Mouse (Mus musculus): ENCODE measurements around the gene Utrn.

Utrn gene

DNA sequence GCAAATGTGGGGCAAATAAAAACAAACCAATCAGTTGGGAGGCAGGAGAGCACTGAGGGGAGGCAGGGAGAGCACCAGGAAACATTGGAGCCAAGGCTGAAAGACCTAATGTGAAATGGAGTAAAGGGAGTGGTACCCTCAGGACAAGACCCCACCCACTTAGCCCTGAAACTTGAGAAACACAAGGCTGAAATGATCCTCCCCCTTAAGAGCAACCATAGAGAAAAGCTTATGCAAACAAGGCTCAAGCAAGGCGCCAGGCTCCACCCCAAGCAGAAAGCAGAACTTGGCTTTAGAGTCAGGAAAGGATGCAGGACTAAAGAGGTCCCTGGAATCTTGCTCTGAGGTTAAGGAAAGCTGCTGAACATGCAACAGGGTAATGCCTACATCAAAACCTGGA is 290.1 kb downstream of the Utrn start:
- DNase-seq, result peak; percentile 22

DNA sequence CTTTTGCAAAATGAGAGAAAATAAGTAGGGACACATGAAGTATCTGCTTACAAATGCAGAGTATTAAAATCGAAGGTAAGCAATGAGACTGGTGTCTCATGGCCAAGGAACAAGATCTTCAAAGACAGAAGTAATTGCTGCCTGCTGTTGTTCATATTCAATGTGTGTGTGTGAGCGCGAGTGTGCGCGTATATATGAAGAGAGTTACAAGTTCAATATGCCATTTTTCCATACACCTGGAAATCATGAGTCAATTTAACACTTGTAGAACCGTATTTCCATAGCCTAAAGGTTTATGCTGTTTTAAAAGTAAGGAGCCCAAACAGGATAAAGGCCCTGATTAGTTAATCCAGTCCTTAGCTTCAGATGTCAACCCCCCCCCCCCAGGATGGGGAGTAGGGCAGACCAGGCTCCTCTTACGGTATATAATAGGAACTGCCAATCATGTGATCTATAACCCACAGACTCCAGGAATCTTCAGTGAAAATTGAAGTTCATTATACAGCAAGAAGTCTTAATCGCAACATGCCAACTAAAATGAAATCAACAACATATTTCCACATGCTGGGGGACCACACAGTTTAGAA is 293.2 kb downstream of the Utrn start:
- DNase-seq, result no peak

DNA sequence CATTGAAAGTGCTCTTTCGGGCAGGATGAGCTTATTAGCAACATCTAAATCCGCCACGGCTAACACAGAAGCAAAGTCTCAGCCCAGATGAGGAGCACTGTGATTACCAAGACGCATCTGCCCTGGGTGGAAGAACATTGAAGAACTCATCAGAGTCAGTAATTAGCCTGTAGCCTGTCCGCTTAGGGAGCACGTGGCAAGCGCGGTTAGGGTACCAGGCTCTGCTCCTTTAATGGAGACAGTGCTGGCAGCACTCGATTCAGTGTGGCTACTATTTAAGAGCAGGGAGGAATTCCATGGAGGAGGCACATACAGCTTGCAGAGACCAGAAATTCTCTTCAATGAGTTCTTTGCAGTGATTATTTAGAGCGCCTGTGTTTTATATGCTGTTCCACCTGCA is 294.4 kb downstream of the Utrn start:
- DNase-seq, result no peak

DNA sequence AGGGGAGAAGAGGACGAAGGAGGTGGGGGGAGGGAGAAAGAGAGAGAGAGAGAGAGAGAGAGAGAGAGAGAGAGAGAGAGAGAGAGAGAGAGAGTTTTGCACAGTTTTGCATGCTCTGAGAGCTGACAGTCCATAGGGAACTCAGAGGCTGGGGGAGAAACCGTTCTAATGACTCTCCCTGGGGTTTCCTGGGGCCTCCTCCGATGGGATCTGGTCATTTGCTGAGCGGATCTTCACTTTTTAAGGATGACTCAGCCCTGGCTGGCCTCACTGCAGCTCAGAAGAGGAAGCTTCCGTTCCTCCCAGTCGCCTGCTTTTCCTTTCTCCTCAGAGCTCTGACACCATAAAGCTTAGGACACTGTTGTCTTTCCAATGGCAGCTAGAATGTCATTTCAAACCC is 295.6 kb downstream of the Utrn start:
- DNase-seq, result peak; percentile 16

DNA sequence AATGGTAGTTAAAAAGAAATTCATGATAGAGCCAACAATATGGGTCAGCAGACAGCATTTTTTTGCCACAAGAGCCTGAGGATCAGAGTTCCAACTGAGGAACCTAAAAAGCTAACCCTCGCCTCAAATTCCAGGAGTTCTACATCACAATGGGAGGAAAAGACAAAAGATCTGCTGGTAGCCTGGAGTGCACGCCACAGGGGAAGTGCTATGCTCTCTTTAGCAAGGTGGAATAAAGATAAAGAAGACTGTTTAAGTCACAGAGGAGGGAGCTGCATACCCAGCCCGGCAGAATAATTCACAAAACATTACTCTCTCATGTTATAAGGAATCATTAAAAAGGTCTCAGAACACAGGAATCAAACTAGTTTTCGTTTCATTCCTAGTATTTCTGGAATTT is 296.4 kb downstream of the Utrn start:
- DNase-seq, result no peak

DNA sequence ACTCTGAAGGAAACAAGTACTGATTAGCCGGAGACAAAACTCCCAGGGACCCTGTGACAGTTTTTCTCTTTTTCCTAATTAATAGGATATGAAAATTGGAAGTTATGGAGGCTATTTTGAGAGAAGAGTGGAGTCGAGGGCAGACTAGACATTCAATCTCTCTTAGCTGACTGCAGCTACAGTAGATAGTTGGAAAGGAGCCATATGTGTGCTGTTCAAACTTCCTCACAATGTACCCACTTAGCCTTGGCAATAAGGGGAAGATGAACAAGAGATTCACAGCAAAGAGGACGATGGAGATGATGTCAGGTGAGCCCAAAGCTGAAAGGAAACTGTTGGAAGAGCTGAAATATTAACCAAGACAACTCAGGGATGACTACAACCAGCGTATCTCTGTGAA is 304.7 kb downstream of the Utrn start:
- DNase-seq, result no peak

DNA sequence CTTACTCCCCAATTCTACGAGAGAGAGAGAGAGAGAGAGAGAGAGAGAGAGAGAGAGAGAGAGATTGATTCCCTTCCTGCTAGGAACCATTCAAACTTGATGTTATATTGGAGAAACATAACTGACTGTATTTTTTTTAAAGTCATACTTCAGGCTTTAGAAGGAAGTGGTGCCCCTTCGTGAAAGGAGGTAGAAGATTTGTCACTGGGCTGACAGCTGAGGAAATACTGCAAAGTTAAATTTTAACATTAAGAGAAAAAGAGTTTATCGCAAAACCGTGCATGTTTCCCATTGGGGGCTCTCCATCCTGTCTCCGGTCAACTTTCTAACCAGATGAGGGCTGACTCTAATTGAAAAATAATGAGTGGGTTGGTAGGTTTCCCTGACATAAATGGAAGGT is 310.4 kb downstream of the Utrn start:
- no peak for DNase-seq

DNA sequence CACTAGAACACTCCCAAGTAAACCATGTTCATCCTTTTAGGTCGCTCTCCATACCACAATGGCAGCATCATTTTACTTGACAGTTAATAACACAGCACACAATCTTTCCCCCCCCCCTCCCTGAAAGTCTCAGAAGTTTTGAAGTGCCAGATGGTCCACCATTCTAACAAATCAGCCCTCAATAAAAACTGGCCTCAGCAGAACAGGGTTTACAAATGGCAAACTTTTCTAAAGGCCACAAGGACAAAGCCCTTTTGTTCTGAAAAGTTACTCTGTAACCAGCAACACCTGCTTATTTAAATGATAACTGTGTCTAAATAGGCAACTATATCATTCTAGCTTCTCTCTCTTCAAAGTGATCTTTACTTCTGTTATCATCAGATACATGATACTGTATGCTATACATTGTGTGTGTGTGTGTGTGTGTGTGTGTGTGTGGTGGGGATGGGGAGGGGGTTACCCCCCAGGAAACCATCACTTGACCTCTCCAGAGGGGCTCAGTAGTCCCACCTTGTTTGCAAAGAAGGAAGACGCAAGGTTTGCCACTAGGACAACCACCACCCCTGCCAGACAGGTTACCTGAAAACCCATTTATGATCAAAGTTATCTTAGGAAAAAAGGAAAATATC is 315.0 kb downstream of the Utrn start:
- DNase-seq, result no peak

DNA sequence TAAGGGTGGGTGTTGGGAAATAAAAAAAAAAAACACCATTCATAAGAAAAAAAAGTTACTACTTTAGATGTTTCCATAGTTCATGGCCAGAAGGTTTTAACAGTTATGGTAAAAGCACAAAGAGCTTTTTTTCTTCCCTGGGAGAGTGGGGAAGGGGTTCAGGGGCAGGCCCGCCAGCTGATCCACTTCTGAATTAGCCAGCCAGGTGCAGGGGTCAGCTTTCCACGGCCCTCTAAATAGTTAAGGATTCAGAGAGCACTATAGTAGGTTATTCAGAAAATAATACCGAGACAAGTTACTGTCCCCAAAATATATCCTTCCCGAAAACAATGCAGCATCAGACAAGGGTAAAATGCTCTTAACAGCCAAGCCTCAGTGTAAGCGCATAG is 316.3 kb downstream of the Utrn start:
- DNase-seq, result no peak

DNA sequence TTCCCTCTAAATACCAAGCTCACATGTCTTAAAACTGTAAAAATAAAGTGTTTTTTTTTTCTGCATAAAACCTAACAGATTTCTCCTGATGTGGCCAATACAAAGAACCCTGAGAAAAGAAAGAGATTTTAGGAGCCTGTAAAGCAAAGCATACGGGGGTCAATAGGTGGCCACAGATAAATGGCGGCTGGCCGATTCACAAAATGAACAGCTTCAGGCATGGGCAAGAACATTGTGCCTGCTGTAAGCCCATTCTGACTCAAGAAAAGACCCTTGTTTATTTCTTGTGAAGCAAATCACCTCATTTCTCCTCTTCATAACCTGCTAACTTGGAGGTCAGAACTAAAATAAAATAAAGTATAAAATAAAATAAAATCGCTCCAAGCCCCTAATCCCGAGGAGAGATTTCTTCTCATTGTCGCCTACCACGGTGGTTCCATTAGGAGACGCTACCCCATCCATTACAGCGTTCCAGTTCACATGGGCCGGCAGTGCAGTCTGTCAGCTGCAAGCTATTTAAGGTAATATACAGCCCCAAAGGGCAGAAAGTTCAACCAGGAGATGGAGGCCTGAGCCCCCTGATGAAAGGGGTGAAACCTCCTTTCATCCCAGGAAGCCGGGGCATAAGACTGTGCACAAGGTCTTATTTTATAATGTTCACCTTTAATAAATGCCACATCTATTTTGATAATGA is 316.8 kb downstream of the Utrn start:
- DNase-seq, result no peak

DNA sequence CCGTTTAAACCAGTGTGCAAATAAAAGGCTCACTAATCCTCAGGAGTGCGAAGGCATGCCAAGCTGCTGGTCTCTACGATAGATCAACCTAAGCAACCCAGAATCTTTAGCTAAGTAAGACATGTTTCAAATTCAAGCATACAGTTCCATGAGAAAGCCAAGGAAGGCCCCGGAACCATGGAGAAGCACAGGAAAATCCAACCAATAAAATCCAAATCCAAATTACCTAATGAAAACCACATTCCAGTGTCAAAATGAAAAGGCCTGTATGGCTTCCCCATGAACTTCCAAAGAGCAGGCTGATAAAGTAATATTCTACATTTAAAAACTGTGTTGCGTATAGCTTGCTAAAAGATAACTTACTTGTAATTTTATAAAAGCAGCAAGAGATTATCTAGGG is 317.4 kb downstream of the Utrn start:
- DNase-seq, result no peak

DNA sequence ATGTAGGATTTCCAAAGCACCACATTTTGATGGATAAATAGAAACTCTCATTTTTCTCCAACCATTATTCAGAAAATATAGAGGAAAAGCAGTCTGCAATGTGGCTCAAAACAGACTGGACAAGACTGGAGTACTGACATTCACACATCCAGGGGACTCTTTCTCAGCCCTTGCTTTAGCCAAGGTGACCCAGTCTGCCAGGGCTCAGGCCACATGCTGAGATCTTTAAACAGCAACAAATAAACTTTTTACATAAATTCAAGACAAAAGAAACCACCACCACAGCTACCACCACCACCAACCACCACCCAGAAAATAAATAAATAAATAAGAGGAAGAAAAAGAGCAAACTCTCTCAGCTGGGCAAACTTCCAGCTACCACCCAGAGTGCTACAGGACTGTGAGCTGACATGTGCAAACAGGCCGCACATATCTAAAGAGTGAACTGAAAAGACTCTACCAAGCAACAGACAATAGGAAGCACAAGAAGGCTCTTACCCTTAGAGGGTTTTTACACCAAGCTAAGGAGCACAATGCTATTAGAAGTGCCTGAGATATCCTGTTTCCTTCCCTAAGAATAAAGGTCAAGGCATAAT is 319.1 kb downstream of the Utrn start:
- peak; percentile 23 for DNase-seq

DNA sequence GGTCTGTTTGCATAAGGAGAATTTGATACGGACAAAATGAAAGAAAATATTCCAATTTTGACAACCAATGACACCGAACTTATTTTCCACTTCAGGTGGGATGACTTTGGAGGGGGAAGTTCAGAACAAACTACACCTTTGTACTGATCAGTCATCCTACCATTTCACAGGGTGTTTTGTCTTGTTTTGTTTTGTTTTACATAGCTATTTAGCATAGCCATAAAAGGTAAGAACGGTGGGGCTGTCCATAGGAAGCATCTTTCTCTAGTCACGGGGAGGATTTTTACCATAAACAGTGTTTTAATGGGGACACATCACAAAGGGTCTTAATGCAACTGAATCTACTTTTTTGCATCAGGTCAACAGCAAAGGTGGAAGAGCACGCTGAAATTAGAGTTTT is 319.9 kb downstream of the Utrn start:
- DNase-seq, result no peak

DNA sequence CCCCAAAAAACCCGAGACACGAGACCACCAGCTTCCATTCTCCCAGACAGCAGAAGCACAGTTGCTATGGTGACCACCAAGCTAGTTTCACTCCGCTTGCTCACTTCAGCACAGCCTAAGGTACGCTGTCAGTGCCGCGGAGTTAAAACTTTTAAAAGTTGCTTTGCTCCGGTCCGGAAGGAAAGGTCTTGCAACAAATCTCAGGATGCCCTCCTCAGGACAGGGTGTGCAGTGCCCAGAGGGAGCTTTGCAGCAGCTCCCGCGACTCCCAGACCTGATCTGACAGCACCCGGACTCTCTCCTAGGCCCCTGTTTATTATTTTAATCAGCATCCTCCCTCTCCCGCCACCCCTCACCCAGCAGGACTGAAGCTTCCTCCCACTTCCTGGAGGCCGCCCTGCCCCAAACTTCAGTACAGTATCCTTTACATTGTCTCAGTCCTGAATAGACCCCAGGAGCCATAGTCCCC is 320.5 kb downstream of the Utrn start:
- peak; percentile 70 for DNase-seq

DNA sequence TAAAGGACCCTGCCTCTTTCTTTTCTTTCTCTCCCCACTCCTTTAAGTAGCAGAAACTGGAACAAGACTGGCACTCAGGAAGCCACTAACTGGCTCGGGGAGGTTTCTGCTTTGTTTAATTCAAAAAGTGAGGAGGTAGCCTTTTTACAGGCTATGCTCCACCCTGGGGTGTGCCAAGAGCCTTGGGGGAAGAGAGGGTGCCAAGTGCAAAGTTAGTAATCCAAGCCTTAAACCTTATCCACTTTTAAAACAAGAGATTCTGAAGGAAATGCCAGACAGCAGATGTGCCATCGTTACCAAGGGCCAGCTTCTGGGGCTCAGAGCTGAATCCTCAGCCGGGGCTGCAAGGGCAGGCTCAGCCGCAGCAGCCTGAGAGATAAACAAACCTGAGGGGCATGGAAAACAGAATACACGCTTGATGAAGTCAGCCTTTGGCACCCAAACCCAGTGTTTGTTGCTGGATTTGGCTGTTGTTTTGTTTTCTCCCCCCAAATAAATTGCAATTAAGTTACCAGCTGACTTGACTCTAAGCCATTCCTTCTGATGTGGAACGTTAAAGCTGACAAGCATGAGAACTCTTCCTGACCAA is 322.0 kb downstream of the Utrn start:
- peak; percentile 24 for DNase-seq

DNA sequence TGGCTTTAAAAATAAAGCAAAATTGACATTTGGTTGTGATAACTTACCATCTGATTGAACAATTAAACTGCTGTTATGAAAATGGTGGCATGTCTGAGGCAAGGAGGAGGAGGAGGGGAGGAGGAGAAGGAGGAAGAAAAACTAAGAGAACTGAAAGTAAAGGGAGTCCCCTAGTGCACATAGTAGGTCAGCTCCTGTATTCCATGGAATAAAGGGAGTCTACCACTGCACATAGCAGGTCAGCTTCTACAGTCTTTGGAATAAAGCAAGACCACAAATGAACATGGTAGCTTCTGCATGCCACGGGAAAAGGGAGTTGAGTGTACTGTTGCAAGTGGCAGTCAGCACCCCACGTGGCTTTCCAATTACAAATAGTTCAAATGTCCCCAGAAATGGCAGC is 323.7 kb downstream of the Utrn start:
- DNase-seq, result no peak

DNA sequence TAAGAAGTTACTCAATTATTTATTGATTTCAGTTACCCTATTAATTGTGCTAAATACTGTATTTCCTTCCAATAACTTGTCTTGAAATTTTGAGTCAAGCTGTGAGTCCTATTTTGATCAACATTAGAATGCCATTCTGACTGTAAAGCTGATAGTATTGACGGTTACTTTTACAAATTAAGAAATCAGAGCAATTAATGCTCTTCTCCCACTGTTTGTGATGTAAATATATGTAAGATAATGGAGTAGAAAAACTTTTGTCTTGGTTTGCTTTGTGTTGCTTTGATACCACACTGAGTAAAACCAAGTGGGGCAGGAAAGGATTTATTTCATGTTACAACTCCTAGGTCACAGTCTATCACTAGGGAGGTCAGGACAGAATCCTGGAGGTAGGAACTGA is 327.4 kb downstream of the Utrn start:
- DNase-seq, result no peak

DNA sequence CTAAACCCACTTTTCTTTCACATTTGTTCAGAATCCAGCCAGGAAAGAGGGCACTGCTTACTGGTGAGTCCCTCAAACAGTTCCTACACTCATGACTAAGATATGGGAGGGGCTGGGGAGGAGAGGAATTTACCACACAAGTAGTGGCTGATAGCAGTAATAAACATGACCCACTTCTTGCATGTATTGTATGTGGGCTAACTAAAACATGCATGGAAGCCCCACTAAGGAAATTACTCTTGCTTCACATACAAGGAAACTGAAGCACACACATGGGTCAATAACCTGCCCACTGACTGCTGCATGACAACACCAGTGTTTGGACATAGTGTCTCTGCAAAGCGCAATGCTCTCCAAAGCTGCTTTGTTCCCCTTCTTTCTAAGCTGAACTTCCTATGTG is 333.9 kb downstream of the Utrn start:
- DNase-seq, result peak; percentile 9

DNA sequence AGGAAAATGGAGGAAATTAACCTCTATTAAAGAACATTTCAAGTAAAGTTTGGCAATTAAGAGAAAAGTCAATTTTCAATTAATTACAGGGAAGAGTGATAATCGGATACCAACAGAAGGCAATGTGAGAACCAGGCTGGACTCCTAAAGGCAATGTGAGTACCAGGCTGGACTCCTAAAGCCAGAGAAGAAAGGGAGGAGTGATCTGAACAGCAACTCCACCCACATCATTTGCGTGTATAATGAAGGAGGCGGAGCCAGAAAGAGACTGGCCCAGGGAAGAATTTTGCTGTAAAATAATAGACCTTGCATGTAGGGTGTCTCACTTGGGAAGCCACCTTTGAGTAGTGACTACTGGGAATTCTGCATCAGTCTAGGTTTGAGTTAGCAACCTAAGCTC is 334.4 kb downstream of the Utrn start:
- no peak for DNase-seq

DNA sequence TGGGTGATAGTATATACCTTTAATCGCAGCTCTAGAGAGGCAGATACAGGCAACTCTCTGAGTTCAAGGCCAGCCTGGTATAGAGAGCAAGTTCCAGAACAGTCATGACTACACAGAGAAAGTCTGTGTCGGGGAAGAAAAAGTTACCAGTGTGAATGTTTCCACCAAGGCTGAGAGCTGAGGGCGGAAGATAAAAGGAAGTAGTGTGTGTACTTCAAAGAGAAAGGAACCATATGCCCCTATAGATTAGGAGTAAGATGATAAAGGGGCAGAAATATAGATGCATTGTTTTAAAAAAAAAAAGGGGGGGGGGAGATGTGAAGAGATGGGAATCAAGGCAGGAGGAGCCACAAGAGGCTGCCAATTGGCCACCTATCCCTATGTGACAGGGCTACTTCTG is 334.9 kb downstream of the Utrn start:
- no peak for DNase-seq

DNA sequence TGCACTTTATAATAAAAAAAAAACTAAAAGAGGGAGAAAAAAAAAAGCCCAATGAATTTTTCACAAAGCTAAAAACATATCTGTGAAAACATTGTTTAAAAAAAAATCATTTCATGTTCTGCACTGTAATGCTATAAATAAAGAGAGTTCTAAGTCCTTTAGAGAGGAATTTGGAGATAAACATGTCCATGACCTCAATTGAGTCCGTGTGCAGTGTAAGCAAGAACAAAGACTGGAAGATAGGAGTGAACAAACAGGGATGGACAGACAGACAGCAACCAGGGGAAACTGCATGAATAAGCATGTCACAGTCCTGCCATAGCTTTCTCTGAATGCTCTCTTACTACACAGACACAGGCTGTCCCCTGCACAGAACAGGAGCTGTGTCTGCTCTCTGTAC is 347.1 kb downstream of the Utrn start:
- DNase-seq, result no peak

DNA sequence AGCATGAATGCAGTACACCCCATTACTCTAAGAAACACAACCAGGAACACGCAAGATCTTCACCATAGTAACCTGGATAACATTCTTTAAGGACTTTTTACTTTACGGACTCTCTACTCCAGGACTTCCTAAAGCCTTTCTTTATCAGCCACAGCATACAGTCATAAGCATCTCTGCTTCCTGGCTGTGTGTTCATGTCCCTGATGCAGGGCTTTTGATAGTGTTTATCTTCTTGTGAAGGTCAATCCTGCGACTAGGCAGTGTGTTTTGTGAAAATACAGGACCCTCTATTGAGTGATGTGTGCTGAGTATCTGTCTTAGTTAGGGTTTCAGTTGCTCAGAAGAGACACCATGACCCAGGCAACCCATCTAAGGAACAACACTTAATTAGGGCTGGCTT is 351.0 kb downstream of the Utrn start:
- DNase-seq, result no peak

DNA sequence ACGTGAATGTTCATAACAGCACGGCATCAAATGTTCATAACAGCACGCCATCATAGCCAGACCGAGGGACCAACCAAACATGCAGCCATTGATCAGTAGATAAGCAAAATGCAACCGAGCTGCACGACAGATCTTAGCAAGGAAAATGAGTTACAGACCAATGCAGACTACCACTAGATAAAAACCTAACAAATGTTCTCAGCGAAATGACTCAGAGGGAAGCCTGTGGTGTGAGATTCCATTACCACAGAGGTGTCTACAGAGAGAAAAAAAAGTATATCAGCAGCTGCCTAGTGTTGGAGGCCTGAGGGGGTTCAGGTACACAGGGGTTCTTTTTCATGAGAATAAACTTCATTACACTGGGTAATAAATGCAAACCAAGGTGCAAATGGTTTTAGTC is 363.6 kb downstream of the Utrn start:
- no peak for DNase-seq

DNA sequence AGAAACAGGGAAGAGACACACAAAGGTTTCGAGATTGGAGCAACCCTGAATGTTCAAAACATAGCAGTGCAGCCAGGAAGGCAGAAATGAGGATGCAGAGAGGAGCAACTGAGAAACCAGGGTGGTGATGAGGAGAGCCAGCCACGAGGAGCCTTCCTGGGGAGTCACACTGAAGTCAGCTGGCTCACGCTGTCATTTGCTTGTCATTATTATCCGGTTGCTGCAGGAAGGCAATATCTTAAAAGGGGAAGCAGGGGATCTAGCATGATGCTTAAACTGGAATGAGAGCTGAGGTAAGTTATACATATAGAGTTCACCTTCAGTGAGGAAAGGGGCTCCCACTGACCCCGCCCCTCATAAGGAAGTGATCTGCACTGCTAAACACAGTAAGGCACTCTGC is 368.7 kb downstream of the Utrn start:
- no peak for DNase-seq
